Mouse (Mus musculus): ENCODE results near the gene Lamtor4. TPM values are rescaled to one million over a fixed set of nuclear protein-coding genes. Genes with fewer than 3 reads are reported as not detected.

Lamtor4 gene
- total and polyA plus RNA-seq, 2 experiments from 2014 or later: 79.6 to 99.8 TPM

GRCm38 (mm10) chr5:138281798-138282197 lies 26.5 kb downstream of the Lamtor4 start:
- no peak for TF ChIP-seq CTCF (IDR thresholded peaks at IDR 0.05)
- Histone ChIP-seq H3K4me1 (ENCODE audit: insufficient read depth, low read length) (no peaks in the 10 kb centered on the region), H3K36me3 (ENCODE audit: insufficient read depth, low read length) (no peaks in the 10 kb centered on the region; the same call in 1 of the 2 replicates), H3K4me2 (ENCODE audit: low read depth, low read length, poor library complexity, severe bottlenecking) (no peak overlapping the region), H3K27me3 (ENCODE audit: insufficient read depth, low read length) (no peaks in the 10 kb centered on the region), H3K4me3 (ENCODE audit: low read depth, low read length) (no peak overlapping the region), H3K27ac (ENCODE audit: low read depth, low read length) (no peak overlapping the region), H3K9me3 (ENCODE audit: low read length) (no peaks in the 10 kb centered on the region), H3K9ac (replicated peaks; ENCODE audit: low read length, poor library complexity, severe bottlenecking) (no peak overlapping the region)
- no peak for ATAC-seq (ENCODE audit: low FRiP score)
- no peak for DNase-seq (ENCODE audit: low spot score)
- 91% methylated on average over 2 of the region's 2 CpGs for WGBS

GRCm38 (mm10) chr5:138283540-138283939 lies 28.3 kb downstream of the Lamtor4 start:
- no peaks in the 10 kb centered on the region for H3K4me1 ChIP-seq (ENCODE audit: insufficient read depth, low read length)
- WGBS: 64% methylated on average over 1 of the region's 1 CpGs
- no peak for ATAC-seq (ENCODE audit: low FRiP score)

GRCm38 (mm10) chr5:138287861-138288260 lies 32.6 kb downstream of the Lamtor4 start:
- no peak overlapping the region for H3K4me2 ChIP-seq (ENCODE audit: low read depth, low read length, poor library complexity, severe bottlenecking)
- H3K27me3 ChIP-seq (ENCODE audit: insufficient read depth, low read length): no peaks in the 10 kb centered on the region

More at GRCm38 (mm10) chr5:138283540-138283939, 28.3 kb downstream of the Lamtor4 start:
- Histone ChIP-seq H3K4me3 (ENCODE audit: low read depth, low read length) (no peak overlapping the region), H3K36me3 (ENCODE audit: insufficient read depth, low read length) (no peaks in the 10 kb centered on the region), H3K27me3 (ENCODE audit: insufficient read depth, low read length) (no peaks in the 10 kb centered on the region), H3K9me3 (ENCODE audit: low read length) (no peaks in the 10 kb centered on the region), H3K27ac (ENCODE audit: low read depth, low read length) (no peak overlapping the region), H3K9ac (replicated peaks; ENCODE audit: low read length, poor library complexity, severe bottlenecking) (no peak overlapping the region), H3K4me2 (ENCODE audit: low read depth, low read length, poor library complexity, severe bottlenecking) (no peak overlapping the region)
- TF ChIP-seq CTCF (IDR thresholded peaks at IDR 0.05): 0 out of 2 replicates have a peak, but pooled peaks have one; percentile 14
- DNase-seq (ENCODE audit: low spot score): no peak

GRCm38 (mm10) chr5:138291638-138292037 lies 36.4 kb downstream of the Lamtor4 start:
- no peak overlapping the region for H3K9ac ChIP-seq (replicated peaks; ENCODE audit: low read length, poor library complexity, severe bottlenecking)
- TF ChIP-seq CTCF (IDR thresholded peaks at IDR 0.05): no peak
- H3K27ac ChIP-seq (ENCODE audit: low read depth, low read length): no peak overlapping the region
- no peaks in the 10 kb centered on the region for H3K27me3 ChIP-seq (ENCODE audit: insufficient read depth, low read length)
- ATAC-seq (ENCODE audit: low FRiP score) (no peak), DNase-seq (ENCODE audit: low spot score) (no peak)
- no peaks in the 10 kb centered on the region for H3K9me3 ChIP-seq (ENCODE audit: low read length)
- no peaks in the 10 kb centered on the region for H3K4me1 ChIP-seq (ENCODE audit: insufficient read depth, low read length)
- no peak overlapping the region for H3K4me2 ChIP-seq (ENCODE audit: low read depth, low read length, poor library complexity, severe bottlenecking)
- peaks cover 7% of the 10 kb centered on the region for H3K36me3 ChIP-seq (ENCODE audit: insufficient read depth, low read length)
- WGBS: 81% methylated on average over 1 of the region's 1 CpGs
- H3K4me3 ChIP-seq (ENCODE audit: low read depth, low read length): no peak overlapping the region

More at GRCm38 (mm10) chr5:138287861-138288260, 32.6 kb downstream of the Lamtor4 start:
- Histone ChIP-seq H3K4me1 (ENCODE audit: insufficient read depth, low read length) (no peaks in the 10 kb centered on the region), H3K27ac (ENCODE audit: low read depth, low read length) (no peak overlapping the region), H3K9ac (replicated peaks; ENCODE audit: low read length, poor library complexity, severe bottlenecking) (no peak overlapping the region), H3K36me3 (ENCODE audit: insufficient read depth, low read length) (peaks cover 7% of the 10 kb centered on the region), H3K4me3 (ENCODE audit: low read depth, low read length) (no peak overlapping the region), H3K9me3 (ENCODE audit: low read length) (no peaks in the 10 kb centered on the region)
- peak; percentile 38; the same call in 1 of the 2 replicates for TF ChIP-seq CTCF (IDR thresholded peaks at IDR 0.05)
- ATAC-seq (ENCODE audit: low FRiP score) (no peak), DNase-seq (ENCODE audit: low spot score) (no peak)
- WGBS: 74% methylated on average over 3 of the region's 3 CpGs

- Histone ChIP-seq H3K4me3 (ENCODE audit: low read depth, low read length) (no peak overlapping the region), H3K27me3 (ENCODE audit: insufficient read depth, low read length) (no peaks in the 10 kb centered on the region), H3K9me3 (ENCODE audit: low read length) (no peaks in the 10 kb centered on the region), H3K4me1 (ENCODE audit: insufficient read depth, low read length) (no peaks in the 10 kb centered on the region), H3K27ac (ENCODE audit: low read depth, low read length) (no peak overlapping the region), H3K9ac (replicated peaks; ENCODE audit: low read length, poor library complexity, severe bottlenecking) (no peak overlapping the region), H3K4me2 (ENCODE audit: low read depth, low read length, poor library complexity, severe bottlenecking) (no peak overlapping the region), H3K36me3 (ENCODE audit: insufficient read depth, low read length) (peaks cover 13% of the 10 kb centered on the region)
- ATAC-seq (ENCODE audit: low FRiP score) (no peak), DNase-seq (ENCODE audit: low spot score) (no peak)
- TF ChIP-seq CTCF (IDR thresholded peaks at IDR 0.05): no peak
Measured at GRCm38 (mm10) chr5:138294158-138294557, 38.9 kb downstream of the Lamtor4 start.

GRCm38 (mm10) chr5:138299613-138300012 lies 44.3 kb downstream of the Lamtor4 start:
- Histone ChIP-seq H3K9ac (replicated peaks; ENCODE audit: low read length, poor library complexity, severe bottlenecking) (no peak overlapping the region), H3K4me2 (ENCODE audit: low read depth, low read length, poor library complexity, severe bottlenecking) (no peak overlapping the region), H3K27me3 (ENCODE audit: insufficient read depth, low read length) (no peaks in the 10 kb centered on the region), H3K27ac (ENCODE audit: low read depth, low read length) (no peak overlapping the region), H3K4me3 (ENCODE audit: low read depth, low read length) (no peak overlapping the region), H3K9me3 (ENCODE audit: low read length) (no peaks in the 10 kb centered on the region), H3K36me3 (ENCODE audit: insufficient read depth, low read length) (peaks cover 17% of the 10 kb centered on the region), H3K4me1 (ENCODE audit: insufficient read depth, low read length) (no peaks in the 10 kb centered on the region)
- ATAC-seq (ENCODE audit: low FRiP score): no peak
- DNase-seq (ENCODE audit: low spot score): no peak
- 94% methylated on average over 2 of the region's 2 CpGs for WGBS
- TF ChIP-seq CTCF (IDR thresholded peaks at IDR 0.05): no peak

Other genes starting within 250 kb of the Lamtor4 start
- gene Smok3a, start 234.2 kb upstream of the Lamtor4 start, total RNA-seq (2014; rRNA removed): not detected in 2 replicates
- gene Smok3a, start 234.2 kb upstream of the Lamtor4 start, polyA plus RNA-seq (2015; fragmentation: Nextera tagmentation; extraction: Ambion mirVana): not detected in 2 replicates
- not detected in 2 replicates for gene Smok3b, start 234.1 kb upstream of the Lamtor4 start, total RNA-seq (2014; rRNA removed)
- not detected in 2 replicates for gene Smok3b, start 234.1 kb upstream of the Lamtor4 start, polyA plus RNA-seq (2015; fragmentation: Nextera tagmentation; extraction: Ambion mirVana)
- gene Smok3c, start 202.3 kb upstream of the Lamtor4 start, total RNA-seq (2014; rRNA removed): not detected in 2 replicates
- gene Smok3c, start 202.3 kb upstream of the Lamtor4 start, polyA plus RNA-seq (2015; fragmentation: Nextera tagmentation; extraction: Ambion mirVana): not detected in 2 replicates
- gene Zkscan1, start 170.4 kb upstream of the Lamtor4 start, total RNA-seq (2014; rRNA removed): 40.4 and 45.3 TPM in 2 replicates
- gene Zkscan1, start 170.4 kb upstream of the Lamtor4 start, polyA plus RNA-seq (2015; fragmentation: Nextera tagmentation; extraction: Ambion mirVana): 11.4 and 11.6 TPM in 2 replicates
- gene Zscan21, start 138.6 kb upstream of the Lamtor4 start, total RNA-seq (2014; rRNA removed): 20.7 and 22.1 TPM in 2 replicates
- gene Zscan21, start 138.6 kb upstream of the Lamtor4 start, polyA plus RNA-seq (2015; fragmentation: Nextera tagmentation; extraction: Ambion mirVana): 54.3 and 57.1 TPM in 2 replicates
- 6.4 and 7.2 TPM in 2 replicates for gene Zfp113, start 99.7 kb upstream of the Lamtor4 start, total RNA-seq (2014; rRNA removed)
- gene Zfp113, start 99.7 kb upstream of the Lamtor4 start, polyA plus RNA-seq (2015; fragmentation: Nextera tagmentation; extraction: Ambion mirVana): 7.0 and 7.3 TPM in 2 replicates
- 50.9 and 54.3 TPM in 2 replicates for gene Cops6, start 94.4 kb upstream of the Lamtor4 start, total RNA-seq (2014; rRNA removed)
- 283 and 299 TPM in 2 replicates for gene Cops6, start 94.4 kb upstream of the Lamtor4 start, polyA plus RNA-seq (2015; fragmentation: Nextera tagmentation; extraction: Ambion mirVana)
- gene Ap4m1, start 83.5 kb upstream of the Lamtor4 start, total RNA-seq (2014; rRNA removed): 60.8 and 62.6 TPM in 2 replicates
- 17.2 and 17.5 TPM in 2 replicates for gene Ap4m1, start 83.5 kb upstream of the Lamtor4 start, polyA plus RNA-seq (2015; fragmentation: Nextera tagmentation; extraction: Ambion mirVana)
- gene Mcm7, start 83.1 kb upstream of the Lamtor4 start, total RNA-seq (2014; rRNA removed): 27.8 and 31.0 TPM in 2 replicates
- gene Mcm7, start 83.1 kb upstream of the Lamtor4 start, polyA plus RNA-seq (2015; fragmentation: Nextera tagmentation; extraction: Ambion mirVana): 37.9 and 39.6 TPM in 2 replicates
- 61.1 and 90.3 TPM in 2 replicates for gene Taf6, start 68.0 kb upstream of the Lamtor4 start, total RNA-seq (2014; rRNA removed)
- gene Taf6, start 68.0 kb upstream of the Lamtor4 start, polyA plus RNA-seq (2015; fragmentation: Nextera tagmentation; extraction: Ambion mirVana): 49.0 and 49.8 TPM in 2 replicates
- 11.7 and 14.0 TPM in 2 replicates for gene Cnpy4, start 68.0 kb upstream of the Lamtor4 start, total RNA-seq (2014; rRNA removed)
- gene Cnpy4, start 68.0 kb upstream of the Lamtor4 start, polyA plus RNA-seq (2015; fragmentation: Nextera tagmentation; extraction: Ambion mirVana): 21.7 and 21.8 TPM in 2 replicates
- 15.6 and 16.2 TPM in 2 replicates for gene Mblac1, start 61.2 kb upstream of the Lamtor4 start, total RNA-seq (2014; rRNA removed)
- gene Mblac1, start 61.2 kb upstream of the Lamtor4 start, polyA plus RNA-seq (2015; fragmentation: Nextera tagmentation; extraction: Ambion mirVana): 11.2 and 11.9 TPM in 2 replicates
- not detected in 2 replicates for gene Nxpe5, start 29.6 kb upstream of the Lamtor4 start, total RNA-seq (2014; rRNA removed)
- gene Nxpe5, start 29.6 kb upstream of the Lamtor4 start, polyA plus RNA-seq (2015; fragmentation: Nextera tagmentation; extraction: Ambion mirVana): not detected in 2 replicates
- 73.1 and 79.2 TPM in 2 replicates for gene BC037034, start 8.6 kb downstream of the Lamtor4 start, total RNA-seq (2014; rRNA removed)
- gene BC037034, start 8.6 kb downstream of the Lamtor4 start, polyA plus RNA-seq (2015; fragmentation: Nextera tagmentation; extraction: Ambion mirVana): 15.4 and 17.3 TPM in 2 replicates
- 0.71 and 1.4 TPM in 2 replicates for gene Gal3st4, start 17.4 kb downstream of the Lamtor4 start, total RNA-seq (2014; rRNA removed)
- 1.7 TPM in 2 replicates for gene Gal3st4, start 17.4 kb downstream of the Lamtor4 start, polyA plus RNA-seq (2015; fragmentation: Nextera tagmentation; extraction: Ambion mirVana)
- 0.11 TPM in 1 of 2 replicates, not detected in the other for gene Gm43720, start 24.5 kb downstream of the Lamtor4 start, total RNA-seq (2014; rRNA removed)
- 0.05 TPM in 1 of 2 replicates, not detected in the other for gene Gm43720, start 24.5 kb downstream of the Lamtor4 start, polyA plus RNA-seq (2015; fragmentation: Nextera tagmentation; extraction: Ambion mirVana)
- gene Gpc2, start 24.5 kb downstream of the Lamtor4 start, total RNA-seq (2014; rRNA removed): 134 and 154 TPM in 2 replicates
- gene Gpc2, start 24.5 kb downstream of the Lamtor4 start, polyA plus RNA-seq (2015; fragmentation: Nextera tagmentation; extraction: Ambion mirVana): 50.5 and 50.7 TPM in 2 replicates
- 22.5 and 33.2 TPM in 2 replicates for gene Stag3, start 24.8 kb downstream of the Lamtor4 start, total RNA-seq (2014; rRNA removed)
- 8.8 and 9.6 TPM in 2 replicates for gene Stag3, start 24.8 kb downstream of the Lamtor4 start, polyA plus RNA-seq (2015; fragmentation: Nextera tagmentation; extraction: Ambion mirVana)
- 0.55 TPM in 1 of 2 replicates, not detected in the other for gene Pvrig, start 86.5 kb downstream of the Lamtor4 start, total RNA-seq (2014; rRNA removed)
- not detected in 2 replicates for gene Pvrig, start 86.5 kb downstream of the Lamtor4 start, polyA plus RNA-seq (2015; fragmentation: Nextera tagmentation; extraction: Ambion mirVana)
- 46.9 and 51.1 TPM in 2 replicates for gene Zfp157, start 186.0 kb downstream of the Lamtor4 start, total RNA-seq (2014; rRNA removed)
- gene Zfp157, start 186.0 kb downstream of the Lamtor4 start, polyA plus RNA-seq (2015; fragmentation: Nextera tagmentation; extraction: Ambion mirVana): 44.4 and 45.3 TPM in 2 replicates

Measured in midbrain, postnatal 0 days (tissue).